Mouse (Mus musculus): ENCODE measurements at regions not wholly inside any gene's neighbourhood (a gene's known extent, or its start where the extent isn't known, plus 50 kb on each side); places are given as distances from the start of the nearest gene placed in this dataset.

DNA sequence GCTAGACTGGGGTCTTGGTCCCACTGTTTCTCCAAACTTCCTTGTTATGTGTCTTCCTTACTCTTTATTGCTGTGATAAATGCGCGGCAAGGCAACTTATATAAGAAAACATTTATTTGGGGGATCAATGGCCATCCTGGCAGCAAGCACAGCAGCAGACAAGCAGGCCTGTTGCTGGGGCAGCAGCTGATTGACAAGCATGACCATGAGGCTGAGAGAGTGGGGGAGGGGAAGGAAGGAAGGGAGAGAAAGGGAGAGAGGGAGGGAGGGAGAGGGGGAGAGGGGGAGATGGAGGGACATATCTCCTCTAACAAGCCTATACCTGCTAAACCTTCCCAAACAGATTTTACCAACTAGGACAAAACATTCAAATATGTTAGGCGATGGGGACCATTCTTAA lies 60.4 kb upstream of the Klhl29 start:
- Histone ChIP-seq H3K27ac (ENCODE audit: insufficient read depth, low read depth, low read length, poor library complexity, severe bottlenecking) (no peak overlapping the region), H3K9ac (ENCODE audit: insufficient read depth, low read depth, low read length, poor library complexity, severe bottlenecking) (no peak overlapping the region)
- TF ChIP-seq ZNF384 (IDR thresholded peaks at IDR 0.05; ENCODE audit: low read depth, low read length) (no peak), CHD2 (IDR thresholded peaks at IDR 0.05; ENCODE audit: low read depth, low read length) (no peak), MAFK (IDR thresholded peaks at IDR 0.05; ENCODE audit: insufficient read depth, low read depth, low read length) (no peak), ZC3H11A (IDR thresholded peaks at IDR 0.05; ENCODE audit: borderline replicate concordance, low read depth, low read length) (no peak), HCFC1 (IDR thresholded peaks at IDR 0.05; ENCODE audit: borderline replicate concordance, insufficient read depth, low read length) (no peak)

DNA sequence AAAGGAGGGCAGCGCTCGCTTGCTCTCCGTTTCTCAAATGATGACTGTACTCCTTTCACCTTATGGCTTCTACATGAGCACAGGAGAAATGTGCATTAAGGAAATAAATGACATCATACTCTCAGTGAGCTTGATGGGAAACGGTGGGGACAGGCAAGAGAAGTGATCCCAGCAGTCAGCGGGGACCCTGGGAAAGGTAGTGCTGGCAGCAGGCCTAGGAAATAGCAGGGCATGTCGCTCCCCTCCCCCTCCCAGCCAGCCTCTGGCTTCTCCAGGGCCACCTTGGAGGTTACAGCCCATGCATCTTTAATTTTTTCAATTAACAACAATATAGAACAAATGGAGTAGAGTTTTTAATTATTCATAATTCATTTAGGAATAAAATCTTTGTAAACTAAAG lies 58.6 kb upstream of the Klhl29 start:
- in situ Hi-C loops (cut with MboI; ENCODE audit: low sequenced_read_pairs in 2 of 2, unreplicated experiment in 2 of 2), result no loop called here
- Histone ChIP-seq H3K4me3 (ENCODE audit: insufficient read depth in 1 of 2, low read depth in 1 of 2, low read length in 2 of 2, poor library complexity in 1 of 2, severe bottlenecking in 1 of 2) (no peak overlapping the region), H3K4me1 (ENCODE audit: control insufficient read depth in 2 of 2, insufficient read depth in 2 of 2, low read length in 2 of 2, poor library complexity in 1 of 2) (no peaks in the 10 kb centered on the region), H3K9ac (ENCODE audit: insufficient read depth, low read depth, low read length, poor library complexity, severe bottlenecking) (no peak overlapping the region), H3K36me3 (ENCODE audit: control insufficient read depth, insufficient read depth, low read length, poor library complexity, severe bottlenecking) (no peaks in the 10 kb centered on the region), H3K9me3 (ENCODE audit: control insufficient read depth, insufficient read depth, low read depth, low read length) (no peaks in the 10 kb centered on the region), H3K27ac (ENCODE audit: insufficient read depth, low read depth, low read length, poor library complexity, severe bottlenecking) (no peak overlapping the region)
- TF ChIP-seq ZC3H11A (IDR thresholded peaks at IDR 0.05; ENCODE audit: borderline replicate concordance, low read depth, low read length) (no peak), HCFC1 (IDR thresholded peaks at IDR 0.05; ENCODE audit: borderline replicate concordance, insufficient read depth, low read length) (no peak), CHD2 (IDR thresholded peaks at IDR 0.05; ENCODE audit: low read depth, low read length) (no peak), ZNF384 (IDR thresholded peaks at IDR 0.05; ENCODE audit: low read depth, low read length) (no peak), MAFK (IDR thresholded peaks at IDR 0.05; ENCODE audit: insufficient read depth, low read depth, low read length) (no peak)
- DNase-seq (ENCODE audit: low read depth, low spot score), result no peak

More for the DNA sequence above, 60.4 kb upstream of the Klhl29 start:
- no peaks in the 10 kb centered on the region for H3K4me1 ChIP-seq (ENCODE audit: control insufficient read depth in 2 of 2, insufficient read depth in 2 of 2, low read length in 2 of 2, poor library complexity in 1 of 2)
- no peak overlapping the region for H3K4me3 ChIP-seq (ENCODE audit: insufficient read depth in 1 of 2, low read depth in 1 of 2, low read length in 2 of 2, poor library complexity in 1 of 2, severe bottlenecking in 1 of 2)
- DNase-seq (ENCODE audit: low read depth, low spot score), result no peak
- no peaks in the 10 kb centered on the region for H3K36me3 ChIP-seq (ENCODE audit: control insufficient read depth, insufficient read depth, low read length, poor library complexity, severe bottlenecking)
- H3K9me3 ChIP-seq (ENCODE audit: control insufficient read depth, insufficient read depth, low read depth, low read length), result no peaks in the 10 kb centered on the region
- in situ Hi-C loops (cut with MboI; ENCODE audit: low sequenced_read_pairs in 2 of 2, unreplicated experiment in 2 of 2), result no loop called here

GRCm38 (mm10) chr12:5432688-5433087 lies 57.2 kb upstream of the Klhl29 start:
- Histone ChIP-seq H3K36me3 (ENCODE audit: control insufficient read depth, insufficient read depth, low read length, poor library complexity, severe bottlenecking) (no peaks in the 10 kb centered on the region), H3K9ac (ENCODE audit: insufficient read depth, low read depth, low read length, poor library complexity, severe bottlenecking) (no peak overlapping the region), H3K4me1 (ENCODE audit: control insufficient read depth in 2 of 2, insufficient read depth in 2 of 2, low read length in 2 of 2, poor library complexity in 1 of 2) (no peaks in the 10 kb centered on the region), H3K9me3 (ENCODE audit: control insufficient read depth, insufficient read depth, low read depth, low read length) (no peaks in the 10 kb centered on the region), H3K27ac (ENCODE audit: insufficient read depth, low read depth, low read length, poor library complexity, severe bottlenecking) (no peak overlapping the region), H3K4me3 (ENCODE audit: insufficient read depth in 1 of 2, low read depth in 1 of 2, low read length in 2 of 2, poor library complexity in 1 of 2, severe bottlenecking in 1 of 2) (no peak overlapping the region)
- in situ Hi-C loops (cut with MboI; ENCODE audit: low sequenced_read_pairs in 2 of 2, unreplicated experiment in 2 of 2), result no loop called here
- no peak for TF ChIP-seq ZNF384 (IDR thresholded peaks at IDR 0.05; ENCODE audit: low read depth, low read length)
- TF ChIP-seq CHD2 (IDR thresholded peaks at IDR 0.05; ENCODE audit: low read depth, low read length), result no peak
- TF ChIP-seq MAFK (IDR thresholded peaks at IDR 0.05; ENCODE audit: insufficient read depth, low read depth, low read length), result no peak
- no peak for TF ChIP-seq ZC3H11A (IDR thresholded peaks at IDR 0.05; ENCODE audit: borderline replicate concordance, low read depth, low read length)
- TF ChIP-seq HCFC1 (IDR thresholded peaks at IDR 0.05; ENCODE audit: borderline replicate concordance, insufficient read depth, low read length), result no peak
- DNase-seq (ENCODE audit: low read depth, low spot score), result no peak

DNA sequence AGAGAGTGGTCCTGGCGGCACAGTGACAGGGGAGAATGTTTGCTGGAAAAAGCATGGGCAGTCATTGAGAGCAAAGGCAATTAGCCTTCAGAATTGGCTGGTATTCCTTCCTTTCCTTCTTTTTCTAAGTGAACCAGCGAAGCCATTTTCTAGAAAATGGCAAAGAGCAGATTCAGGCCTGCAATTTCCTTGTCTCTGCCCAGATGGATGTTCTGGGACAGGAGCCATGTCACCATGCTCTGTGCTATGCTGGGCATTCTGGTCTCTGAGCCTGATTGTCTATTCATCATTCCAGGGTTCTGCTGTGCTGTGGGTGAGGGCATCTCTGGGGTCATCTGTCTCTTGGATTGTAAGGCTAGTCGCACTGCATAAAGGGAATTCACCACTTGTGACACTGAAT lies 53.3 kb upstream of the Klhl29 start:
- Histone ChIP-seq H3K27ac (ENCODE audit: insufficient read depth, low read depth, low read length, poor library complexity, severe bottlenecking) (no peak overlapping the region), H3K9me3 (ENCODE audit: control insufficient read depth, insufficient read depth, low read depth, low read length) (no peaks in the 10 kb centered on the region), H3K9ac (ENCODE audit: insufficient read depth, low read depth, low read length, poor library complexity, severe bottlenecking) (no peak overlapping the region), H3K4me3 (ENCODE audit: insufficient read depth in 1 of 2, low read depth in 1 of 2, low read length in 2 of 2, poor library complexity in 1 of 2, severe bottlenecking in 1 of 2) (no peak overlapping the region), H3K4me1 (ENCODE audit: control insufficient read depth in 2 of 2, insufficient read depth in 2 of 2, low read length in 2 of 2, poor library complexity in 1 of 2) (no peaks in the 10 kb centered on the region), H3K36me3 (ENCODE audit: control insufficient read depth, insufficient read depth, low read length, poor library complexity, severe bottlenecking) (no peaks in the 10 kb centered on the region)
- TF ChIP-seq ZC3H11A (IDR thresholded peaks at IDR 0.05; ENCODE audit: borderline replicate concordance, low read depth, low read length), result no peak
- no peak for TF ChIP-seq HCFC1 (IDR thresholded peaks at IDR 0.05; ENCODE audit: borderline replicate concordance, insufficient read depth, low read length)
- no peak for TF ChIP-seq CHD2 (IDR thresholded peaks at IDR 0.05; ENCODE audit: low read depth, low read length)
- no peak for TF ChIP-seq ZNF384 (IDR thresholded peaks at IDR 0.05; ENCODE audit: low read depth, low read length)
- TF ChIP-seq MAFK (IDR thresholded peaks at IDR 0.05; ENCODE audit: insufficient read depth, low read depth, low read length), result no peak
- in situ Hi-C loops (cut with MboI; ENCODE audit: low sequenced_read_pairs in 2 of 2, unreplicated experiment in 2 of 2), result no loop called here
- DNase-seq (ENCODE audit: low read depth, low spot score), result no peak
